Mouse (Mus musculus): ENCODE data around the gene Cphx3. TPM values are rescaled to one million over a fixed set of nuclear protein-coding genes. Genes with fewer than 3 reads are reported as not detected.
"Not testable (repeated sequence)": the region's sequence is repeated elsewhere in the genome, so short reads cannot be mapped to it uniquely, and the experiment has no call there.

Gene Cphx3
- total RNA-seq (2021), result not detected

- DNase-seq, result not testable (repeated sequence)
Observed at GRCm38 (mm10) chr14:26081997-26082396, at the start of gene Cphx3. Cphx3 (plus strand) TSS chr14:26082297.

- DNase-seq, result not testable (repeated sequence)
Observed at GRCm38 (mm10) chr14:26034364-26034763, 47.7 kb upstream of the Cphx3 start.

- DNase-seq, result not testable (repeated sequence)
Observed at GRCm38 (mm10) chr14:26035439-26035838, 46.7 kb upstream of the Cphx3 start.

- not testable (repeated sequence) for DNase-seq
Observed at GRCm38 (mm10) chr14:26042611-26043010, 39.5 kb upstream of the Cphx3 start, which contains the start of gene Gm9780. Gm9780 (minus strand) TSS chr14:26042711.

- DNase-seq, result not testable (repeated sequence)
Observed at GRCm38 (mm10) chr14:26045007-26045406, 37.1 kb upstream of the Cphx3 start.

- not testable (repeated sequence) for DNase-seq
Observed at GRCm38 (mm10) chr14:26047026-26047425, 35.1 kb upstream of the Cphx3 start.

- DNase-seq, result not testable (repeated sequence)
Observed at GRCm38 (mm10) chr14:26048767-26049166, 33.3 kb upstream of the Cphx3 start.

GRCm38 (mm10) chr14:26058184-26058583 lies 23.9 kb upstream of the Cphx3 start:
- not testable (repeated sequence) for DNase-seq

- not testable (repeated sequence) for DNase-seq
Observed at GRCm38 (mm10) chr14:26059362-26059761, 22.7 kb upstream of the Cphx3 start.

- not testable (repeated sequence) for DNase-seq
Observed at GRCm38 (mm10) chr14:26066574-26067324, 15.3 kb upstream of the Cphx3 start.

- not testable (repeated sequence) for DNase-seq
Observed at GRCm38 (mm10) chr14:26067325-26067633, 14.8 kb upstream of the Cphx3 start, which contains the start of gene Tmem254c. Tmem254c (minus strand) TSS chr14:26067355.

GRCm38 (mm10) chr14:26076620-26077390 lies 5.3 kb upstream of the Cphx3 start:
- DNase-seq, result not testable (repeated sequence)

GRCm38 (mm10) chr14:26081216-26081615 lies 881 bp upstream of the Cphx3 start, which contains the start of gene Cphx2:
Cphx2 (plus strand) TSS chr14:26081516.
- not testable (repeated sequence) for DNase-seq

GRCm38 (mm10) chr14:26097622-26098021 lies 15.5 kb downstream of the Cphx3 start:
- not testable (repeated sequence) for DNase-seq

- not testable (repeated sequence) for DNase-seq
Observed at GRCm38 (mm10) chr14:26118150-26118549, 36.1 kb downstream of the Cphx3 start, which contains the start of gene Duxbl2. Duxbl2 (plus strand) TSS chr14:26118349.

GRCm38 (mm10) chr14:26118550-26119000 lies 36.5 kb downstream of the Cphx3 start:
- not testable (repeated sequence) for DNase-seq

GRCm38 (mm10) chr14:26119095-26119494 lies 37.0 kb downstream of the Cphx3 start:
- not testable (repeated sequence) for DNase-seq

- DNase-seq, result not testable (repeated sequence)
Observed at GRCm38 (mm10) chr14:26147095-26147494, 65.0 kb downstream of the Cphx3 start.

- DNase-seq, result not testable (repeated sequence)
Observed at GRCm38 (mm10) chr14:26156032-26156431, 73.9 kb downstream of the Cphx3 start.

- not testable (repeated sequence) for DNase-seq
Observed at GRCm38 (mm10) chr14:26161156-26161555, 79.1 kb downstream of the Cphx3 start.

- not testable (repeated sequence) for DNase-seq
Observed at GRCm38 (mm10) chr14:26162423-26162822, 80.3 kb downstream of the Cphx3 start.

GRCm38 (mm10) chr14:26165266-26165665 lies 83.2 kb downstream of the Cphx3 start:
- not testable (repeated sequence) for DNase-seq

GRCm38 (mm10) chr14:26173955-26174354 lies 91.9 kb downstream of the Cphx3 start:
- not testable (repeated sequence) for DNase-seq

Data from layer of hippocampus, postnatal 36 days (tissue).